Mouse (Mus musculus) erythroblast, embryonic 14.5 days (primary cell): ENCODE data around the gene Rgr.

Experiments
- GATA1 ChIP-seq: IDR thresholded peaks from 2 replicates; pipeline ENCODE4 v1.6.1; 2012; ENCODE audit warnings: low read length, inconsistent platforms, mixed read lengths
- TAL1 ChIP-seq: IDR thresholded peaks from 3 replicates; pipeline ENCODE4 v1.6.1; 2012; ENCODE audit warnings: low read length, inconsistent platforms, mixed read lengths

DNA sequence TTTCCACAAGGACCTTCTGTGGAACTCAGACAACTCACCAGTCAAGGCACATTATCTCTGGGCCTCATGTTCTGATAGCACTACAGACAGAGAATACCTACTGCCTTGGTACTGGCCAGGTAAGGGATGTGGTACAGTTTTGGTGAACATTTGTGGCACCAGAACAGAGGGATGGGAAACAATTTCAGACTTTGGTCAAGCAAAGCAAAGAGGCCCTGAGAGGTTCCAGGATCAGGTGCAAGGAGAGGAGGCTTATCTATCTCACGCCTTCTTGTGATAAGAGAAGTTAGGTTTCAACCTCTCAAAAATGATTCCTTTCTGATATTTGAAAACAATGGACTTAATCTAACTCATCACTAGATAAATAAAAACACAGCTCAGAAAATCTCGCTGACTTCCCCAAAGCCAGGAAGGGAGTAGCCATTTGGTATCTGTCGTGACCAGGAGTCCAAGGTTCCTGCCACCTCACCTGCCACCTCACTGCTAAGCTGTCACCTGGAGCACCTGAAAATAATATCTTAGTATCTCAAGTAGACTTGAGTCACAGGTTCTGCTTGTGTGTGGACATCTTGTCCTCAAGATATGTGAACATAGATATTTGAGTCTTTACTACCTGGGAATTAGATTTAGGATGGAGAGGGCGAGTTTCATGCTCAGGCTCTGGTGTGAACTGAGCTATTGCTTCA lies 21.4 kb downstream of the Rgr start:
- TF ChIP-seq TAL1 (no peak), GATA1 (no peak)
